Mouse (Mus musculus) E14TG2a.4 (cell line): Measurements from ENCODE around the gene Bcar3.
A peak's percentile ranks its signal among the peaks of the same experiment; 100 is the strongest.

Experiments
- H3K27me3 ChIP-seq: 2 replicates; pipeline ENCODE4 v1.6.1; 2014; ENCODE audit warnings: low read length, control low read depth; ENCODE audit not compliant: insufficient read depth
- H3K36me3 ChIP-seq: 2 replicates; pipeline ENCODE4 v1.6.1; 2014; ENCODE audit warnings: low read length, control low read depth; ENCODE audit not compliant: insufficient read depth
- H3K4me1 ChIP-seq: replicated peaks from 2 replicates; pipeline ENCODE4 v1.6.1; 2014; ENCODE audit warnings: low read depth, low read length, control low read depth
- H3K4me3 ChIP-seq: replicated peaks from 2 replicates; pipeline ENCODE4 v1.5.1; 2014; ENCODE audit warnings: mild to moderate bottlenecking, low read length
- H3K9me3 ChIP-seq: 2 replicates; pipeline ENCODE4 v1.6.1; 2014; ENCODE audit warnings: low read length, control low read depth
- CTCF ChIP-seq: conservative IDR thresholded peaks from 2 replicates; pipeline ENCODE4 v1.5.1; 2014; ENCODE audit warnings: low read length
- NANOG ChIP-seq: IDR thresholded peaks from 2 replicates; pipeline ENCODE4 v1.6.1; 2014; ENCODE audit warnings: borderline replicate concordance, low read length, mixed read lengths
- POU5F1 ChIP-seq: IDR thresholded peaks from 2 replicates; pipeline ENCODE4 v1.6.1; 2014; ENCODE audit warnings: low read length, borderline replicate concordance

Bcar3 gene

GRCm38 (mm10) chr3:122490574-122490973, 196.6 kb downstream of the Bcar3 start:
- Histone ChIP-seq H3K36me3 (no peaks in the 10 kb centered on the region; the same call in 1 of the 2 replicates), H3K4me3 (no peak overlapping the region), H3K27me3 (no peaks in the 10 kb centered on the region), H3K4me1 (peaks cover 57% of the 10 kb centered on the region), H3K9me3 (no peaks in the 10 kb centered on the region)
- TF ChIP-seq CTCF, result no peak
- no peak for TF ChIP-seq NANOG
- no peak for TF ChIP-seq POU5F1

- peak; percentile 82; the same call in 1 of the 2 replicates for TF ChIP-seq NANOG
- no peak for TF ChIP-seq POU5F1
- peaks cover 48% of the 10 kb centered on the region for H3K4me1 ChIP-seq
- H3K9me3 ChIP-seq, result no peaks in the 10 kb centered on the region
- no peaks in the 10 kb centered on the region; the same call in 1 of the 2 replicates for H3K36me3 ChIP-seq
- no peaks in the 10 kb centered on the region for H3K27me3 ChIP-seq
- H3K4me3 ChIP-seq, result no peak overlapping the region
These were observed 198.1 kb downstream of the Bcar3 start for GRCm38 (mm10) chr3:122492006-122492405.

- Histone ChIP-seq H3K27me3 (no peaks in the 10 kb centered on the region), H3K9me3 (no peaks in the 10 kb centered on the region), H3K4me3 (no peak overlapping the region), H3K4me1 (peaks cover 49% of the 10 kb centered on the region), H3K36me3 (no peaks in the 10 kb centered on the region; the same call in 1 of the 2 replicates)
- TF ChIP-seq POU5F1 (no peak), NANOG (no peak), CTCF (no peak)
These were observed 199.1 kb downstream of the Bcar3 start for GRCm38 (mm10) chr3:122492872-122493615.

- Histone ChIP-seq H3K36me3 (no peaks in the 10 kb centered on the region; the same call in 1 of the 2 replicates), H3K27me3 (no peaks in the 10 kb centered on the region), H3K4me1 (peaks cover 48% of the 10 kb centered on the region), H3K9me3 (no peaks in the 10 kb centered on the region), H3K4me3 (no peak overlapping the region)
- TF ChIP-seq POU5F1 (no peak), NANOG (no peak)
These were observed 200.8 kb downstream of the Bcar3 start for GRCm38 (mm10) chr3:122494764-122495163.

- TF ChIP-seq NANOG, result no peak
- no peak for TF ChIP-seq POU5F1
- no peak for TF ChIP-seq CTCF
- H3K4me3 ChIP-seq, result no peak overlapping the region
- H3K27me3 ChIP-seq, result no peaks in the 10 kb centered on the region
- peaks cover 55% of the 10 kb centered on the region for H3K4me1 ChIP-seq
- H3K9me3 ChIP-seq, result no peaks in the 10 kb centered on the region
- H3K36me3 ChIP-seq, result no peaks in the 10 kb centered on the region
These were observed 203.9 kb downstream of the Bcar3 start for GRCm38 (mm10) chr3:122497871-122498270.

GRCm38 (mm10) chr3:122498528-122498927, 204.6 kb downstream of the Bcar3 start:
- no peaks in the 10 kb centered on the region for H3K27me3 ChIP-seq
- peaks cover 57% of the 10 kb centered on the region for H3K4me1 ChIP-seq
- TF ChIP-seq NANOG, result no peak
- no peak for TF ChIP-seq POU5F1
- TF ChIP-seq CTCF, result no peak
- H3K4me3 ChIP-seq, result 0 out of 2 replicates have a peak overlapping the region, but pooled peaks have one; percentile 1
- no peaks in the 10 kb centered on the region for H3K9me3 ChIP-seq
- no peaks in the 10 kb centered on the region for H3K36me3 ChIP-seq

- H3K27me3 ChIP-seq, result no peaks in the 10 kb centered on the region
These were observed 205.7 kb downstream of the Bcar3 start for GRCm38 (mm10) chr3:122499647-122500046.

GRCm38 (mm10) chr3:122500929-122501328, 207.0 kb downstream of the Bcar3 start:
- Histone ChIP-seq H3K36me3 (0 out of 2 replicates have a peak, but pooled peaks cover 6% of the 10 kb centered on the region), H3K4me1 (peaks cover 68% of the 10 kb centered on the region), H3K4me3 (no peak overlapping the region), H3K9me3 (no peaks in the 10 kb centered on the region), H3K27me3 (no peaks in the 10 kb centered on the region)
- TF ChIP-seq POU5F1 (no peak), NANOG (no peak), CTCF (no peak)

More at GRCm38 (mm10) chr3:122499647-122500046, 205.7 kb downstream of the Bcar3 start:
- TF ChIP-seq NANOG (no peak), CTCF (no peak), POU5F1 (no peak)
- Histone ChIP-seq H3K9me3 (no peaks in the 10 kb centered on the region), H3K4me1 (peaks cover 59% of the 10 kb centered on the region), H3K36me3 (no peaks in the 10 kb centered on the region), H3K4me3 (no peak overlapping the region)
